Mouse (Mus musculus) spleen, postnatal 10 days (tissue): ENCODE results near the gene Irf6.

Experiments used
- DNase-seq, 2 experiments: peaks; one replicate each; pipeline ENCODE4 v3.0.0; 2021 to 2022; ENCODE audit warnings: low spot score in 2 of 2

Irf6 gene

DNA sequence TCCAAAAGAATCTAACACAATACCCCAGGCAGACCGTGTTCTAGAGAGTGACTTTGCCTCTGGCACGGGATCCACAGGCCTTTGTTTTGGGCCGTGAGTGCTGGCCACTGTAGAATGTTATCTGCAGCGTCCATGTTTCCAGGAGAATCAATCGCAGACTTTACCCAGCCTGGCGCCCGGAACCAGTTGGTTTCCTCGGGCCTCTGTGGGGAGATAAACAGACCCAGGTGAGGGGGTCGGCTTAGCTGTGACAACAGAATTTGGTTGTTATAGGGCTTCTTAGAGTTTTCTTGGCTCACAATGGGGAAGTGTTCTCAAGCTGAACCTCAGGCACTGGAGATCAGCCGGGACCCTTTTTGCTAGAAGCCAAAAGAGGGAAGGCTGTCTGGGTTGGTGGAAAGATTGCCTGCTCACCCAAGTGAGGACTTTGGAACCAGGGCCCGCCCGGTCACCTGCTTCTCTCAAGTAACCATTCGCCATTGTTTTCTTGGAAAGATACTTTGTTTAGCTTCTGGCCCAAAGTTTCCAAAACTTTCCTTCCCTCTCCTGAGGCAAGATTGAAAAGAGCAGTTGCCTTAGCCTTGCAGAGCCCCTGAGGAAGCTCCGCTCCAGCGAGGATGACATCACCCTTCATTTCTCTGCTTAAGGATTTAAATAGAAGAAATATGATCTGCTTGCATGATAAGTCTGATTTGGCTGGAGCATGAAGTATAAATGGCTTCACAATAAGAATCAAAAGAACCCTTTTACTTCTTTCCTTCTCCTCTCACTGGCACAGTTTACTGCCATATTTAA, 3.6 kb downstream of the Irf6 start:
- DNase-seq, result no peak

DNA sequence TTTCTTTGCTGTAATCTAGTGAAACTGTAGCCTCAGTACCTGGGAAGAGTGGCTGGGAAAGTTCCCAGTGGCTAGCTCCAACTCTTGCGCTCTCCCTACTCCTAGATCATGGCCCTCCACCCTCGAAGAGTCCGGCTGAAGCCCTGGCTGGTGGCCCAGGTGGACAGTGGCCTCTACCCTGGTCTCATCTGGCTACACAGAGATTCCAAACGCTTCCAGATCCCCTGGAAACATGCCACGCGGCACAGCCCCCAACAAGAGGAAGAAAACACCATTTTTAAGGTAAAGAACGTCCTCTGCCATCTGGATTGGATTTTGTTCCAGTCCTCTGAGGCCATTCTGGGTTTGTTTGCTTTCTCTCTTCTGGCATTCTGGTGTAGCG, 4.2 kb downstream of the Irf6 start:
- DNase-seq, result no peak

DNA sequence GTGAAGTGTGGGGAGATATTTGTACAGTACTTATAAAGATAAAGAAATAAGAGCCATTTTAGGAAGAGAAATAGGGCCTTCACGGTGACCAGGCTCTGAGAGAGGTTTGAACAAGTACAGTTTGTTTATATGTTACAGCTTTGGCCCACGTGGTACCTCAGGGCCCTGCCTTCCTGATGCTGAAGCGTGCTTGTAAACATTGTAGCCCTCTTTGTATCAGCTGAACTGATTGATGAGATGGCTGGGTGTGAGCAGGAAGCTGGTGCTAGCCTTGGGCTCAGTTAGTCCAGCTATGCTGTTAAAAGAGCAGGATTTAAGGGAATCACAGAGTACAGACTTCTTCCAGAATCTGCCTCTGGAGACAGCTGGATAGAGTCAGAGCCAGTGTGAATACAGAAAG, 6.3 kb downstream of the Irf6 start:
- no peak for DNase-seq

DNA sequence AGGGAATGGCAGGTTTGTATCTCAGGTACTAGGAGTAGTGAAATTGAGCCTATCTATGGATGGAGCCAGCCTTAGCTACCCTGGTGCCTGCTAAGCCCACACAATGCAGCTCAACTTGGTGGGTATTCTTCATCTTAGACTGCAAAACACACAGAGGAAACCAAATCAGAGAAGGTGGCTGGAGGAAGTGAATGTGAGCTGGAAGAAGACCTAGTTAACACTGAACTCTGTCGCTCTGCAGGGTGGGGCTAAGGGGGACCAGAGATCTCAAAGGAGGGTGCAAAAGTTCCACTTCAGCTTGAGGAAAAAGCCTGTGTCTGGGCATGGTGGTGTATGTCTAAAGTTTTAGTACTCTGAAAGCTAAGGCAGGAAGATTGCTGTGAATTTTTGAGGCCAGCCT, 6.7 kb downstream of the Irf6 start:
- peak in 1 of 2 experiments; percentile 30 for DNase-seq

DNA sequence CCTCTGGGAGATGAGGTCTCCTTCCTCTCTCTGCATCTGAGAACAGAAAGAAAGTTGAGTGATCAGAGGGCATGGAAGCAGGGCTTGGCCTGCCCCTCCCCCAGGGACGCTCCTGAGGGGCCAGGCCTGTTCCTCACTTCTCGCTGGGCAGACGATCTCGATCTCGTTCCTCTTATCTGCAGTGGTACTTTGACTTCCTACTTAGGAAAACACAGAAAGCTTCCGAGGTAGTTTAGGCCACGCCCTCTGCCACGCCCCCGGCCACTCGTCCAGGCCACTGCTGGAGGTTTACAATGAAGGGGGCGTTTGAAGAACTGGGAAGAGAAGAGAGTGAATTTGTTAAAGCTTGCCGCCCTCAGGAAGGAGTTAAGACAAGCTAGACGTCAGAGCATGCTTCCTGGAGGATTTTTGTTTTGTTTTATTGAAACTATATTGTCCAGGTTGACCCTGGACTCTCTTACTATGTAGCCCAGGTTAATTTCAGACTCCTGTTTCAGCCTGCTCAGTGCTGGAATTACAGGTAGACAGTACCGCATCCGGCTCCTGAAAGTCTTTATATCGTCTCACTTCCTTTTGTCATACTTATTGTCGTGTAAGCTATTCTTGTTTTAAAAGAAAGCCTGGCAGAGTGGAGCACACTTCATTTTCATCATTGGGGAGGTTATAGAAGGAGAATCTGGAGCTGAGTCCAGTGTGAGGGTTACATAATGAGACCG, 7.6 kb downstream of the Irf6 start:
- peak; percentile 33 to 76 for DNase-seq

DNA sequence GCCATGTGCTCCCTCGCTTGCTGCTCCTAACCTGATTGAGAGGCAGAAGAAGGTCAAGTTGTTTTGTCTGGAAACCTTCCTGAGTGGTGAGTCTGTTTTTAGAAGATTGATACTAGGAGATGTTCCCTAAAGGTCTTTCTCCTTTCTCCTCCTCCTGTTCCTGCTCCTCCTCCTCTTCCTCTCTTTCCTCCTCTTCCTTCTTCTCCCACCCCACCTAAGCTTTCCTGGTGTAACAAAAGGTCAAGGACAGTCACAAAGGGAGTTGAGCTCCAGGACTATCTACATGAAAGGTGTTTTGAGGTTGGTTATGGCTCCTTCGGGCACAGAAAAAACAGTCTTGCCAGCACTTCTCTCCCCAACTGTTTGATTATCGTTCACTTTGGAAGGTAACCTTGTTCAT, 14.8 kb downstream of the Irf6 start, which contains the start of gene A130010J15Rik:
TSS of gene A130010J15Rik (plus strand) at position 301 of the 400 bp plus-strand sequence.
- DNase-seq, result no peak

DNA sequence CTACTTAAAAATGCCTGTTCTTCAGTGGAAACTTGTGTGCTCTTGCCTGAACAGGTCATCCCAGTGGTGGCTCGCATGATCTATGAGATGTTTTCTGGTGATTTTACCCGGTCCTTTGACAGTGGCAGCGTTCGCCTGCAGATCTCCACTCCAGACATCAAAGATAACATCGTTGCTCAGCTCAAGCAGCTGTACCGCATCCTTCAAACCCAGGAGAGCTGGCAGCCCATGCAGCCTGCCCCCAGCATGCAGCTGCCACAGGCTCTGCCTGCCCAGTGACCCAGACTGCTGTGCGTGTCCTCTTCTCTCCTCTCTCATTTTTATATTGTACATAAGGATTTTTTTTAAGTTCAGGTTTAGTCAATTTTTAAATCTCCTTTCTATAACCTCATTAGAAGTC, 16.3 kb downstream of the Irf6 start:
- no peak for DNase-seq

DNA sequence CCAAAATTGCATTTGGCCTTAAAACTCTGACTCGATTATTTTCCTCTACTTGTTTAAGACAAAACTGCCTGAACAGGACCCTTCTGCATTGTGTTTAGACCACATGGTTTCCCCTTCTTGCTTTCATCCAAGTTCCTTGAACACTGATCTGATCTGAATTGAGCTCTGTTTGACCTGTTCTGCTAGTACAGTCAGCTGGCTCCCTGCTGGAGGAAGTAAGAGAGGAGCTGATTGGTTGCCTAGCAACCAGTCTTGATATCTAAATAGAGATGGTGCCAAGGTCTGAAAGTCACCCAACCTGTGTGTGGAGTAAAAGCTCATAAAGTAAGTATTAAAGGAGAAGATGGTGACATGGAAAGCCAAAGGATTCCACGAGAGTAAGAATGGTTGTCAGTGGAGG, 16.9 kb downstream of the Irf6 start:
- DNase-seq, result no peak

DNA sequence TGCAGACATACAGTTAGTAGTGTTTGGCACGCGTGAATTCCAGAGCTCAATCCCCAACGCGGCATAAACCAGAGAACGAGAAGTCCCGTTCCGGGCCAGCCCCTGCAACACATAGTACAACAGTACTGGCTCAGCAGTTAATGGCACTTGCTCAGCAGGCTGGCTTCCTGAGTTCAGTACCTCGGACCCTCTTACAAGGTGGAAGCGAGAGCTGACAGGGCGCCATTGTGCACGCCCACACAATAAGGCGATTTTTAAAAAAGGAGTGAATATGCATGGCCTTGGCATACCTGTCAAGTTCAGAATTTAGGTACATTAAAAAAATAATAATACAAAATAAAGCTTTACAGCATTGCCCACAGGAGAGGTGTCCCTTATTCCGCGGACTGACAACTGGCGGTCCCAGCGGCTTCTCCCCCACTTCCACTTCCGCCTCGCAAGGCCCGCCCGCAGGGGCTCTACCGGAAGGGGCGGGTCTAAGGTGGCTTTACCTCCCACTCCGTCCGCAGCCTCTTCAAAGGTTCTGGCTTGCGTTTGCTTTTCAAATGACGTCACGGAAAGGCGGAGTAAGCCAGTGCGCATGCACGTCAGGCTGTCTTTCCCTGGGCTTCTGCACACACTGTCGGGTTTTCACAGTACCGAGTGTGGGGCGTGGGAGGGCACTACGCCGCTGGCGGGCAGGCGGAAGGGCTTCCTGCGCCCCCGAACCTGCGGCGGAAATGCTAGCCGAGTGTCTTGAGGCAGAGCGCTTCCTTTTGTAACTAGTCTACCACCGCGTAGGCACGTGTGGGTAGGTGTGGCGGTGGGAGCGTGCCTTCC, 20.3 kb downstream of the Irf6 start:
- DNase-seq, result peak; percentile 88 to 96

DNA sequence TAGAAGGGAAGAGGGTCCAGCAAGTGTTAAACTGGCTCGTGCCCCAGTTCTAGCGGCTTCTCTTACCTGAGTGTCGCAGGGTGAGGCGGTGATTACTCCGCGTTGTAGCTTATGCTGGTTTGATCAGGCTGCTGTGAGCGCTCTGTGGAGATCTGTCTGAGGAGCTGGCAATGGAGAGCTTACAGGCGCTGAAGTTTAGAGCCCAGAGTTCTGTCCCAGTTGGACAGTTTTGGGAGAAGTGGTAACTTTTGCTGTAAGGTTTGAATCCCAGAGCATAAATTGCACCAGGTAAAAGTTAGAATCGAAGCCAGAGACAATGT, 20.9 kb downstream of the Irf6 start:
- no peak for DNase-seq

DNA sequence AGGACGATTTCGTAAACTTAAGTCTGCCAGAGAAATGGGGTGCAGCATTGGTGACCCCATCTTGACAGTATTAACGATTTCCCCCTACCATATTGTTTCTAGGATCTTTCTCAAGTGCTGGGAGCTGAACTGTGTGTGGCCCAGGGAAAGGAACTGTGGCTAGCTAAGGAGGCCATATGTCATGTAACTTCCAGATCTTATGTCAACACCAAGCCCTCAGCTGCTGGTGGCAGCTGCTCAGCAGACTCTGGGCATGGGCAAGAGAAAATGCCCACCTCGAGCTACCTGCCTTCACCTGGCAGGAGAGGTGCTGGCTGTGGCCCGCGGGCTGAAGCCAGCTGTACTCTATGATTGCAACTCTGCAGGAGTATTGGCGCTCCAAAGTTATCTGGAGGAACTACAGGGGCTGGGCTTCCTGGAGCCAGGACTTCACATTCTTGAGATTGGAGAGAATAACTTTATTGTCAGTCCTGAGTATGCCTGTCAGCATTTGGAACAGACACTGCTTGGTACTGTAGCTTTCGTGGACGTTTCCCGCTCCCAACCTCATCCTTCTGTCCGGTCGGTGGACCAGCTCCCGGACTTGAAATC, 21.3 kb downstream of the Irf6 start:
- no peak for DNase-seq

DNA sequence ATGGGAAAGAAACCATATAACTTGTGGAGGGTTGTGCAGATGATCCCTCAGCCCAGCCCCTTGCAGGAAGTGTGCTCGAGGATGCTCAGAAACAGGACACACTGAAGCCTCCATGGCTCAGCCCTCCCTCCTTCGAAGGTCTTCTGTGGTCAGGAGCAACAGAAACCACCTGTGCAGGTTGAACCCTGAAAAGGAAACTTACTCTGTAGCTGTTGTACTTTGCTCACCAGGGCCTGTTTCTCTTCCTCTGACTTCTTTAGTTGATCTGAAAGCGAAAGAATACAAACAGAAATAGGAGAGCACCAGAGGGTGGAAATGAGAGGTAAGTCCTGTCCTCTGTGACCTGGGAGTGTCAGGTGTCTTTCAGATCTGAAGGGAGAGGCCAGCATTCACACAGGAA, 28.2 kb downstream of the Irf6 start:
- no peak for DNase-seq

DNA sequence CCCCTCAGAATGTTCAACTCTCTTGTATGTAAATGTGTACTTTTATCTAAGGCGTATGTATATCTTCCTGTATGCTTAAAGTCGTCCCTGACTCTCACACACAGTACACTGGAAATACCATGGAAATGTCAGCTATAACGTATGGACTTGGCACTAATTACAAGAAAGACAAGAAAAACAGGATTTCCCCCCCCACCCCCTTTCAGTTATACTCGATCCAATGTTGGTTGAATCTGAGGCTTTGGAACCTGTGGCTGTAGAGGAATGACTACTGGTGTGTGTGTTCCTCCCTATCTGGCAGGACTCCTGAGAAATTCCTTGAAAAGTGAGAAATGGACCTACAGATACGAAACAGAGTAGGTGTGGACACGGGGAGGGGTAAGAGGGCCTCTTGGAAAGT, 35.3 kb downstream of the Irf6 start:
- DNase-seq, result no peak

DNA sequence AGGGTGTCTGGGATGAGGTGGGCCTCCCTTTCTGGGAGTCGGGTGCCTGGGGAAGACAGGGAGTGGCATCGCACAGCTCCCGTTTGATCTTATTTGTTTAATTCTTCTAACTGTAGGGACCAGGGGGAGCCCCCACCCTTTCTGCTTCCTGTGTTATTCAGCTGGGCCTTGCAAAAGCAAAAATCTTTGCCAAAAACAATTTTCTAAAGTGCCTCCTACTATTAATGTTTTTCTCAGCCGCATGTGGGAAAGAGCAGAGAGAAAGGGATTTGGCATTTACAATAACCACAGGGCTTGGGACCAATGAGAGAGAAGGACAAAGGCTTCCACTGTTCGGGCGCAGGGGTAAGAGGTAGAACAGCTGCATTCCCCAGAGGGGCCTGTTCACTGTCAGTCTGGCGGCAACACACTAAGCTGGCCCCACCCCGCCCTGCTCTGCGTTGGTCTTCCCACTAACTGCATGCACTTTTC, 36.3 kb downstream of the Irf6 start:
- DNase-seq, result peak in 1 of 2 experiments; percentile 67

DNA sequence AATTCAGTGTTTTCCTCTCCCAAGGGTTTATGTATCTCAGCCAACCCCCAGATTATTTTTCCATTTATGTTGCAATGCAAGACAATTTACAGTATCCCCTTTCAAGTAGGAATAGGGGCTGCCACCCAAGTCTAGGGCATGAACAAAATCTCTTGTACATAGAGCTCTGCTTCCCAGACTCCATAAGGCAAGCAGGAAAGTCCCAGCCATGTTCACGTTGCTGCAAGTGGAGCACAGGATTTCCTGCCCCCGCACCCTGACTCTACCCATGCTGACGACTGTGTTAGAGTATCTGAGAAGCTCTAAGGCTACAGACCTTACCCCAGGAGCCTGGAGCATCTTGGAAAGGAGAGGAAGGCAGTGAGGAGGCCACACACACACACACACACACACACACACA, 36.9 kb downstream of the Irf6 start:
- DNase-seq, result no peak

DNA sequence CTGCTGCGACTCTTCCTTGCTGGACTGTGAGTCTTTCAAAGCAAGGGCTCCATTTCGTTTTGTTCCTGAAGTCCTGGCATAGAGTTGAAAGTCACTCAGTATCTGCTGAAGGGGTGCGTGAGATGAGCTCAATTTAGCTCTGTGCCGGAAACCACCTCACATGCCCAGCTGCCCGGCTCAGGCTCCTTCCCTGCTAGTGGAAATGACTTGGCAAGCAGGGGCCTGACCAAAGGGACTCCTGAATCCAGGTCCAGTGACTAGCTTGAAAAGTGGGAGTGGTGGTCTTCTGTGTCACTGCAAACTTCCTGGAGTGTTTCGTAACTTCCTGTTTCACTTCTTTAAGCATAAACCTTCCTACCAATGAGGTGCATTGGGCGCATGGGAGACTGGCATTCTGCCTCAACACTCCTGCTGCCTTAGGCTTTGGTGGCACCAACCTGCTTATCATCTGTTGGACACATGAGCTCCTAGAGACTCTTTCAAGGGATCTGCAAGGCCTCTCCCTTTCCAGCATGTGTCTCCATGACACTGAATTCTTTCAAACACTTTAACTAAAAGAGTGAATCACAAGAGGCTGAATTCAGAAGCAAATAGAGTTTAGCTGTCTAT, 38.9 kb downstream of the Irf6 start:
- no peak for DNase-seq

DNA sequence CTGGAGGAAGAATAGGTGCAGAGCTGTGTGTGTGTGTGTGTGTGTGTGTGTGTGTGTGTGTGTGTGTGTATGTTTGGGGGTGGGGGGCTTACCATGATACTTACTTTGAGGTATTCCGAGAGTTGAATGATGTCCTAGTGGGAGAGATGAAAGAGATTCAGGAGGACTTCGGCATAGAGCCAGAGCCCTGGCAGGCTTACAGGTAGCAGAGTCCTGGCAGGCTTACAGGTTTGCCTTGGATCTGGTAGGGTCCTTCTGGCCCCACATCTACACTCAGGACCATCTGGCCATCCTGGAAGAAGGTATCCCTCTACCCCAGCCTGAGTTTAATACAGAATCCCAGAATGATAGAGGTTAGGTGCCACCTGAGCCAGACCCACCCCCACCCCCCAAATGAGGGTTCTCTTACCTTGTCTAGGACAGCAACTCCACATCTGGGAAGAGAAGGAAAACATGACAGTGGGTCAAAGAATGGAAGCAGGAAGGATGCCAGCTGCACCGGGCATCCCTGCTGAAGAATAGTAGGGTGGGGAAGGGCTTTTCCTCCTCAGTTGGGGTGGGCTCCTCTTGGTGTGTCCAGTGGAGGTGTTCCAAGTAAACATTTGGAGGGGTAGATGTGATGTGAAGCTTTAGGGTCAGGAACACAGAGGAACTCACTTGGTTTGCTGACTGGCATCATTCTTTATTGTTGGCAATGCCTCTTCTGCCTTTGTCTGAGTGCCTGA, 41.7 kb downstream of the Irf6 start:
- DNase-seq, result no peak

DNA sequence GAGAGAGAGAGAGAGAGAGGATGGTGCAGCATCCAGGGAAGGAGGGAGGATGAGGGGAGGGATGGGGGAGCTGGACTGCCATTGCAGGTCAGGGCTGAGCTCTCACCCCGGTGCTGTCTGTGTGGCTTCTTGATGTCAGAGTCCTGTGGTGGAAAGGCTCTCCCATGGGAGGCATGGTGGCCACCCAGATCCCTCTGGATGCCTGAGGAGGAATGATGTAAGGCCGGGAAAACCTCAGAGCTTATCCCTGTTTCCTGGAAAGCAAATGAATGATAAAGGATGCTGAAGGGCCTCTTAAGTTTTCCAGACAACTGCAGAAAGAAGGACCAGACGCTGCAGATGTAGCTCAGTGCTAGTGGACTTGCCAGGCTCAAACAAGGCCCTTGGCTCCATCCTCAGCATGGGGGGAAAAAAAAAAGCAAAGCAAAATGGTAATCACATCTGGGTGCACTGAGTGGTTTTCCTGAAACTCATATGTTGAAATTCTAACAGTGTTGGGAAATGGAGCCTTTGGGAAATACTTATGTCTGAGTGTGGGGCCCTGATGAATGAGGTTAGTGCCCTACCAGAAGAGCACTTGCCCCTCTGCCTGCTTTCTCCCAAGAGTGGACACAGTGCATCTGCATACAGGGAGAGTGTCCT, 42.4 kb downstream of the Irf6 start:
- DNase-seq, result no peak

DNA sequence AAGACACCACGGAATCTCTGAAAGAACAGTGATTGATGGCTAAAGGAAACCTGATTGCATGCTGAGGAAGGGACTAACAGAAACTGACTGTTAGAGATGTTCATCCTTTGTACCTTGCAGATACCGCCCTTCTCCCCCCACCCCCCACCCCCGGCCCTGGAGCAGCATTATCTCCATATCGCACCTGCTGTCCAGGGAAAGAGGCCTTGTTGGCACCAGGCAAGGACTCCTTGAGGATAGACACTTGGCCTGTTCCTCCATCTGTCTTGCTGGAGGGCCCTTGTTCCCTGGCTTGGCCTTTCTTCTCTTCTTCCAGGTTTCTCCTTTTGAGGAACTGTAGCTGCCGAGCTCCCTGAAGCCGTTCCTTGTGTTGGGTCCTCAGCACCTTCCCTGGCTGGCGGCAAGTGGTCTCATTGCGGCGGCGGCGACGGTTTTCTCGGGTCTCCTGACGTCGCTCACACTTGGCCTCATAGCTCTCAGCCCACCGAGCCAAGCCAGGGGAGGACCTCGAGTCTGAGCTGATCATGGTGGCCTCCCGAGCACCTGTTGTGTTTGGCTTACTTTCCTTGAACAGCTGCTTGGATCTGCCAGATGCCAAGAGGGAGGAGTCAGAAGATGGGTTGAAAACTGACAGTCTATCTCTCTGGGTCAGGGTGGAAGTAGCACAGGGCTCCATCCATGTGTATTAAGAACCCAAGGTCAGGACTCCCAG, 44.7 kb downstream of the Irf6 start:
- no peak for DNase-seq

DNA sequence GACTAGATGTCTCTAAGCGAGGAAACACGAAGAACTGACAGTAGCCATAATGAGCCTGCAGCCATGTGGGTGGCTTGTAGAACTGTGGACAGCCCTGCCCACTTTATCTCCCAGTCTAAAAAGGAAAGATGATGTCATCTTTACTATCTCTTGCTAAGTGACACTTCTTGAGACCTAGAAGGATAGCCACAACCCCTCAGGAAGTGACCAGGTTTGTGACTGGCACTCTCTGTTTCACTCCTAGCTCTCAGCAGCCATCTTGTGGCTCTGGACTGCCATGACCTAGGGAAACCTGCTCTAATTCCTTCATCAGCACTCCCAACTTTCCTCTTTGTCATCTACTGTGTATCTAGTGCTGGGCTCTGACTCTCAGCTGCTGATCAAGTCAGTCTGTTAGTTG, 45.4 kb downstream of the Irf6 start:
- DNase-seq, result no peak
